Mouse (Mus musculus) spleen, adult 2 months (tissue): ENCODE measurements around the gene 4833423E24Rik. TPM values are rescaled to one million over a fixed set of nuclear protein-coding genes. Genes with fewer than 3 reads are reported as not detected.

ENCODE experiments used
- DNase-seq, 2 experiments: peaks; one replicate each; pipeline versions ENCODE4 v3.0.0 to v3.0.0-alpha.2; 2012 to 2021; ENCODE audit warnings: low spot score in 2 of 2, low read depth in 1 of 2
- H3K27ac ChIP-seq: fragments of 200-500 bp; 2 replicates; pipeline ENCODE4 v1.5.1; 2012; ENCODE audit warnings: low read length, inconsistent platforms; ENCODE audit not compliant: insufficient read depth
- H3K27me3 ChIP-seq: fragments of 200-500 bp; 2 replicates; pipeline ENCODE4 v1.6.1; 2012; ENCODE audit warnings: mild to moderate bottlenecking, moderate library complexity, low read length, inconsistent platforms; ENCODE audit not compliant: control insufficient read depth, insufficient read depth
- H3K36me3 ChIP-seq: fragments of 200-500 bp; 2 replicates; pipeline ENCODE4 v1.6.1; 2012; ENCODE audit warnings: mild to moderate bottlenecking, low read length, inconsistent platforms; ENCODE audit not compliant: control insufficient read depth, insufficient read depth
- H3K4me1 ChIP-seq: fragments of 200-500 bp; 2 replicates; pipeline ENCODE4 v1.6.1; 2011; ENCODE audit warnings: inconsistent platforms; ENCODE audit not compliant: control insufficient read depth, insufficient read depth, insufficient read length
- H3K4me3 ChIP-seq: fragments of 200-500 bp; 2 replicates; pipeline ENCODE4 v1.5.1; 2011; ENCODE audit warnings: mild to moderate bottlenecking, inconsistent platforms; ENCODE audit not compliant: insufficient read depth, insufficient read length; ENCODE audit errors: extremely low read depth
- CTCF ChIP-seq: fragments of 200-500 bp; IDR thresholded peaks from 2 replicates; pipeline ENCODE4 v1.5.1; 2011; ENCODE audit warnings: mild to moderate bottlenecking, inconsistent platforms; ENCODE audit not compliant: insufficient read depth, insufficient read length, insufficient replicate concordance; ENCODE audit errors: extremely low read depth
- POLR2A ChIP-seq: fragments of 200-500 bp; IDR thresholded peaks from 2 replicates; pipeline ENCODE4 v1.6.1; 2011; ENCODE audit warnings: low read depth, low read length, inconsistent platforms
- WGBS: fragments of 180-500 bp; shearing (Covaris S2); methylation state at CpG from one replicate; pipeline ENCODE4 v1.1.7; 2018; 5-methylcytosine and 5-hydroxymethylcytosine counted together
- polyA plus RNA-seq: library from polyadenylated mRNA; depleted of rRNA; stranded (reverse); fragments of >200 nt; gene quantifications from 2 replicates; pipeline ENCODE4 v1.2.3, GENCODE M21; 2012; rRNA removed

Gene 4833423E24Rik
- polyA plus RNA-seq, 1 experiment = not detected

GRCm38 (mm10) chr2:85518292-85518691, 532 bp downstream of the 4833423E24Rik start:
- DNase-seq = no peak
- WGBS = 82% methylated on average over 10 of the region's 10 CpGs
- TF ChIP-seq POLR2A (no peak), CTCF (no peak)
- H3K36me3 ChIP-seq = no peaks in the 10 kb centered on the region
- no peak overlapping the region for H3K4me3 ChIP-seq
- H3K27me3 ChIP-seq = no peaks in the 10 kb centered on the region
- H3K4me1 ChIP-seq = no peaks in the 10 kb centered on the region
- no peak overlapping the region for H3K27ac ChIP-seq

- Histone ChIP-seq H3K27ac (no peak overlapping the region), H3K4me3 (no peak overlapping the region), H3K27me3 (no peaks in the 10 kb centered on the region), H3K36me3 (no peaks in the 10 kb centered on the region), H3K4me1 (no peaks in the 10 kb centered on the region)
- TF ChIP-seq CTCF = no peak
- no peak for TF ChIP-seq POLR2A
- no peak for DNase-seq
- WGBS = 69% methylated on average over 3 of the region's 3 CpGs
Observed at GRCm38 (mm10) chr2:85510376-85510775, 8.4 kb downstream of the 4833423E24Rik start.

- 74% methylated on average over 5 of the region's 5 CpGs for WGBS
- Histone ChIP-seq H3K36me3 (no peaks in the 10 kb centered on the region), H3K27me3 (no peaks in the 10 kb centered on the region), H3K4me1 (no peaks in the 10 kb centered on the region), H3K27ac (no peak overlapping the region), H3K4me3 (no peak overlapping the region)
- TF ChIP-seq POLR2A (no peak), CTCF (no peak)
- no peak for DNase-seq
Observed at GRCm38 (mm10) chr2:85490396-85490795, 28.4 kb downstream of the 4833423E24Rik start.

- no peak for DNase-seq
- no peak overlapping the region for H3K4me3 ChIP-seq
- no peaks in the 10 kb centered on the region for H3K4me1 ChIP-seq
- no peaks in the 10 kb centered on the region for H3K27me3 ChIP-seq
- 68% methylated on average over 3 of the region's 3 CpGs for WGBS
- no peaks in the 10 kb centered on the region for H3K36me3 ChIP-seq
- TF ChIP-seq POLR2A = no peak
- TF ChIP-seq CTCF = no peak
- H3K27ac ChIP-seq = no peak overlapping the region
Observed at GRCm38 (mm10) chr2:85466801-85467325, 52.0 kb downstream of the 4833423E24Rik start.

- no peak for DNase-seq
- TF ChIP-seq CTCF = no peak
- TF ChIP-seq POLR2A = no peak
- Histone ChIP-seq H3K36me3 (no peaks in the 10 kb centered on the region), H3K4me1 (no peaks in the 10 kb centered on the region), H3K27me3 (no peaks in the 10 kb centered on the region), H3K4me3 (no peak within 1 kb of the TSS), H3K27ac (no peak within 1 kb of the TSS)
- 30% methylated on average over 1 of the region's 1 CpGs for whole genome bisulfite sequencing
Observed at GRCm38 (mm10) chr2:85443539-85443938, 75.3 kb downstream of the 4833423E24Rik start, which contains the start of gene Olfr995. Gene Olfr995, minus strand, starts transcription at chr2:85443639.

GRCm38 (mm10) chr2:85442546-85442945, 76.3 kb downstream of the 4833423E24Rik start:
- no peak for TF ChIP-seq POLR2A
- TF ChIP-seq CTCF = no peak

GRCm38 (mm10) chr2:85436351-85436750, 82.5 kb downstream of the 4833423E24Rik start, which contains the start of gene Olfr994:
Gene Olfr994, minus strand, starts transcription at chr2:85436451.
- H3K4me3 ChIP-seq = no peak within 1 kb of the TSS
- no peaks in the 10 kb centered on the region for H3K27me3 ChIP-seq
- H3K36me3 ChIP-seq = no peaks in the 10 kb centered on the region
- no peaks in the 10 kb centered on the region for H3K4me1 ChIP-seq
- DNase-seq = no peak
- H3K27ac ChIP-seq = no peak within 1 kb of the TSS
- TF ChIP-seq CTCF (no peak), POLR2A (no peak)
- WGBS = 89% methylated on average over 3 of the region's 3 CpGs

More at GRCm38 (mm10) chr2:85442546-85442945, 76.3 kb downstream of the 4833423E24Rik start:
- DNase-seq = no peak
- Histone ChIP-seq H3K27ac (no peak overlapping the region), H3K4me1 (no peaks in the 10 kb centered on the region), H3K36me3 (no peaks in the 10 kb centered on the region), H3K27me3 (no peaks in the 10 kb centered on the region), H3K4me3 (no peak overlapping the region)

Other genes with a start within 250 kb of the 4833423E24Rik start
- gene Olfr987, start 179.7 kb downstream of the 4833423E24Rik start, polyA plus RNA-seq = not detected in 2 replicates
- not detected in 2 replicates for gene Olfr988, start 155.8 kb downstream of the 4833423E24Rik start, polyA plus RNA-seq
- not detected in 2 replicates for gene Olfr992, start 109.6 kb downstream of the 4833423E24Rik start, polyA plus RNA-seq
- not detected in 2 replicates for gene Olfr993, start 104.1 kb downstream of the 4833423E24Rik start, polyA plus RNA-seq
- gene Olfr994, start 82.6 kb downstream of the 4833423E24Rik start, polyA plus RNA-seq = not detected in 2 replicates
- gene Olfr995, start 75.4 kb downstream of the 4833423E24Rik start, polyA plus RNA-seq = not detected in 2 replicates
- gene Olfr996, start 60.2 kb upstream of the 4833423E24Rik start, polyA plus RNA-seq = not detected in 2 replicates
- not detected in 2 replicates for gene Olfr998, start 69.9 kb upstream of the 4833423E24Rik start, polyA plus RNA-seq
- not detected in 2 replicates for gene Olfr1000, start 92.9 kb upstream of the 4833423E24Rik start, polyA plus RNA-seq
- not detected in 2 replicates for gene Olfr1002, start 131.7 kb upstream of the 4833423E24Rik start, polyA plus RNA-seq
- gene Olfr154, start 145.4 kb upstream of the 4833423E24Rik start, polyA plus RNA-seq = not detected in 2 replicates
- not detected in 2 replicates for gene Olfr1006, start 159.7 kb upstream of the 4833423E24Rik start, polyA plus RNA-seq
- not detected in 2 replicates for gene Olfr1008, start 170.4 kb upstream of the 4833423E24Rik start, polyA plus RNA-seq
- not detected in 2 replicates for gene Olfr1009, start 196.4 kb upstream of the 4833423E24Rik start, polyA plus RNA-seq
- gene Olfr1012, start 243.7 kb upstream of the 4833423E24Rik start, polyA plus RNA-seq = not detected in 2 replicates
- not detected in 2 replicates for gene Olfr1013, start 248.1 kb upstream of the 4833423E24Rik start, polyA plus RNA-seq